Mouse (Mus musculus) E14TG2a.4 (cell line): ENCODE data around the gene Mrps2.

ENCODE experiments used
- CTCF ChIP-seq: conservative IDR thresholded peaks from 2 replicates; pipeline ENCODE4 v1.5.1; 2014; ENCODE audit warnings: low read length
- POU5F1 ChIP-seq: IDR thresholded peaks from 2 replicates; pipeline ENCODE4 v1.6.1; 2014; ENCODE audit warnings: low read length, borderline replicate concordance

DNA sequence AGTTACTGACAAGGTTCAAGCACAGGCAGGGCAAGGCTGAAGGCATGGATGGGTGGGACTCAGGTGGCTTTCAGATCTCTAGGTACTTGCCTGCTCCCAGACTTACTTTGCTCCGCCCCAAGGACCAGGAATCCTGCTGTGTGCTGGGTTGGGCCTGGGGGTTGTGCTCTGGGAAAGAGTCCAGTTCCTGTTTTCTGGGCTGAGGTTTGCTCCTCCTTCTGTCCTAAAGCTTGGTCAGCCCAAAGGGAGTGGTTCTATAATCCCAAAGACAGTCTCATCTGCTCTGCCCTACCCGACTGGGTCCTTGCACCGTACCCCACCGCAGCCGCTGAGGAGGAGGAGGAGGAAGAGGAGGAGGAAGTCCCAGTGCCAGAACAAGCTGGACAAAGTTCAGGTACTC, 28.8 kb downstream of the Mrps2 start, which contains the start of gene Gbgt1:
- TF ChIP-seq CTCF (no peak), POU5F1 (no peak)
